Mouse (Mus musculus): ENCODE measurements at regions not wholly inside any gene's neighbourhood (a gene's known extent, or its start where the extent isn't known, plus 50 kb on each side); places are given as distances from the start of the nearest gene placed in this dataset.

GRCm38 (mm10) chr2:149666412-149666811, 162.6 kb upstream of the Syndig1 start:
- H3K4me2 ChIP-seq (ENCODE audit: low read depth, severe bottlenecking): no peak overlapping the region
- no peak overlapping the region for H3K9ac ChIP-seq (ENCODE audit: low read length)
- ATAC-seq (ENCODE audit: insufficient number of reproducible peaks, low FRiP score, low TSS enrichment, low read depth): no peak
- no peak for DNase-seq (ENCODE audit: low spot score)
- H3K4me3 ChIP-seq (ENCODE audit: low read depth, low read length): no peak overlapping the region
- no peaks in the 10 kb centered on the region for H3K27me3 ChIP-seq (ENCODE audit: control insufficient read depth, insufficient read depth, low read length)
- H3K9me3 ChIP-seq (ENCODE audit: control insufficient read depth, low read length): no peaks in the 10 kb centered on the region
- H3K27ac ChIP-seq (replicated peaks; ENCODE audit: low read depth, low read length): no peak overlapping the region
- whole genome bisulfite sequencing: 71% methylated on average over 3 of the region's 3 CpGs
- no peaks in the 10 kb centered on the region for H3K36me3 ChIP-seq (ENCODE audit: control insufficient read depth, insufficient read depth, low read length)
- H3K4me1 ChIP-seq (ENCODE audit: control insufficient read depth, insufficient read depth, low read length): no peaks in the 10 kb centered on the region

GRCm38 (mm10) chr2:149671870-149672269, 157.1 kb upstream of the Syndig1 start:
- no peak overlapping the region for H3K4me3 ChIP-seq (ENCODE audit: low read depth, low read length)
- H3K27me3 ChIP-seq (ENCODE audit: control insufficient read depth, insufficient read depth, low read length): no peaks in the 10 kb centered on the region
- H3K9me3 ChIP-seq (ENCODE audit: control insufficient read depth, low read length): no peaks in the 10 kb centered on the region
- H3K36me3 ChIP-seq (ENCODE audit: control insufficient read depth, insufficient read depth, low read length): no peaks in the 10 kb centered on the region
- DNase-seq (ENCODE audit: low spot score) (no peak), ATAC-seq (ENCODE audit: insufficient number of reproducible peaks, low FRiP score, low TSS enrichment, low read depth) (no peak)
- WGBS: 66% methylated on average over 1 of the region's 1 CpGs
- no peak overlapping the region for H3K9ac ChIP-seq (ENCODE audit: low read length)
- H3K27ac ChIP-seq (replicated peaks; ENCODE audit: low read depth, low read length): no peak overlapping the region
- no peak overlapping the region for H3K4me2 ChIP-seq (ENCODE audit: low read depth, severe bottlenecking)
- H3K4me1 ChIP-seq (ENCODE audit: control insufficient read depth, insufficient read depth, low read length): no peaks in the 10 kb centered on the region

GRCm38 (mm10) chr2:149679822-149680459, 149.1 kb upstream of the Syndig1 start:
- Histone ChIP-seq H3K27ac (replicated peaks; ENCODE audit: low read depth, low read length) (no peak overlapping the region), H3K4me1 (ENCODE audit: control insufficient read depth, insufficient read depth, low read length) (no peaks in the 10 kb centered on the region), H3K27me3 (ENCODE audit: control insufficient read depth, insufficient read depth, low read length) (no peaks in the 10 kb centered on the region), H3K4me2 (ENCODE audit: low read depth, severe bottlenecking) (no peak overlapping the region), H3K4me3 (ENCODE audit: low read depth, low read length) (no peak overlapping the region), H3K9me3 (ENCODE audit: control insufficient read depth, low read length) (no peaks in the 10 kb centered on the region), H3K36me3 (ENCODE audit: control insufficient read depth, insufficient read depth, low read length) (no peaks in the 10 kb centered on the region), H3K9ac (ENCODE audit: low read length) (no peak overlapping the region)
- DNase-seq (ENCODE audit: low spot score): no peak
- 83% methylated on average over 2 of the region's 2 CpGs for WGBS
- ATAC-seq (ENCODE audit: insufficient number of reproducible peaks, low FRiP score, low TSS enrichment, low read depth): no peak

- H3K36me3 ChIP-seq (ENCODE audit: control insufficient read depth, insufficient read depth, low read length): no peaks in the 10 kb centered on the region
- no peaks in the 10 kb centered on the region for H3K27me3 ChIP-seq (ENCODE audit: control insufficient read depth, insufficient read depth, low read length)
- ATAC-seq (ENCODE audit: insufficient number of reproducible peaks, low FRiP score, low TSS enrichment, low read depth): no peak
- DNase-seq (ENCODE audit: low spot score): no peak
- no peak overlapping the region for H3K9ac ChIP-seq (ENCODE audit: low read length)
- no peak overlapping the region for H3K4me2 ChIP-seq (ENCODE audit: low read depth, severe bottlenecking)
- H3K4me1 ChIP-seq (ENCODE audit: control insufficient read depth, insufficient read depth, low read length): no peaks in the 10 kb centered on the region
- H3K9me3 ChIP-seq (ENCODE audit: control insufficient read depth, low read length): no peaks in the 10 kb centered on the region
- WGBS: 83% methylated on average over 3 of the region's 3 CpGs
- H3K27ac ChIP-seq (replicated peaks; ENCODE audit: low read depth, low read length): no peak overlapping the region
- no peak overlapping the region for H3K4me3 ChIP-seq (ENCODE audit: low read depth, low read length)
Measured at GRCm38 (mm10) chr2:149722342-149722741, 106.7 kb upstream of the Syndig1 start.

- DNase-seq (ENCODE audit: low spot score): no peak
- Histone ChIP-seq H3K27ac (replicated peaks; ENCODE audit: low read depth, low read length) (no peak overlapping the region), H3K36me3 (ENCODE audit: control insufficient read depth, insufficient read depth, low read length) (no peaks in the 10 kb centered on the region), H3K4me2 (ENCODE audit: low read depth, severe bottlenecking) (no peak overlapping the region), H3K27me3 (ENCODE audit: control insufficient read depth, insufficient read depth, low read length) (no peaks in the 10 kb centered on the region), H3K4me1 (ENCODE audit: control insufficient read depth, insufficient read depth, low read length) (no peaks in the 10 kb centered on the region), H3K9me3 (ENCODE audit: control insufficient read depth, low read length) (no peaks in the 10 kb centered on the region), H3K9ac (ENCODE audit: low read length) (no peak overlapping the region), H3K4me3 (ENCODE audit: low read depth, low read length) (no peak overlapping the region)
- ATAC-seq (ENCODE audit: insufficient number of reproducible peaks, low FRiP score, low TSS enrichment, low read depth): peak; percentile 40; the same call in 1 of the 2 replicates
- WGBS: 21% methylated on average over 7 of the region's 7 CpGs
Measured at GRCm38 (mm10) chr2:149724279-149724678, 104.7 kb upstream of the Syndig1 start.

GRCm38 (mm10) chr2:149725932-149726331, 103.1 kb upstream of the Syndig1 start:
- Histone ChIP-seq H3K36me3 (ENCODE audit: control insufficient read depth, insufficient read depth, low read length) (no peaks in the 10 kb centered on the region), H3K4me3 (ENCODE audit: low read depth, low read length) (no peak overlapping the region), H3K9ac (ENCODE audit: low read length) (no peak overlapping the region), H3K4me2 (ENCODE audit: low read depth, severe bottlenecking) (no peak overlapping the region), H3K9me3 (ENCODE audit: control insufficient read depth, low read length) (no peaks in the 10 kb centered on the region), H3K27me3 (ENCODE audit: control insufficient read depth, insufficient read depth, low read length) (no peaks in the 10 kb centered on the region), H3K27ac (replicated peaks; ENCODE audit: low read depth, low read length) (no peak overlapping the region), H3K4me1 (ENCODE audit: control insufficient read depth, insufficient read depth, low read length) (no peaks in the 10 kb centered on the region)
- 86% methylated on average over 3 of the region's 3 CpGs for WGBS
- ATAC-seq (ENCODE audit: insufficient number of reproducible peaks, low FRiP score, low TSS enrichment, low read depth): no peak
- DNase-seq (ENCODE audit: low spot score): peak; percentile 16

GRCm38 (mm10) chr2:149737837-149738236, 91.2 kb upstream of the Syndig1 start:
- 81% methylated on average over 2 of the region's 2 CpGs for WGBS
- H3K9ac ChIP-seq (ENCODE audit: low read length): no peak overlapping the region
- H3K4me2 ChIP-seq (ENCODE audit: low read depth, severe bottlenecking): no peak overlapping the region
- DNase-seq (ENCODE audit: low spot score): no peak
- no peaks in the 10 kb centered on the region for H3K27me3 ChIP-seq (ENCODE audit: control insufficient read depth, insufficient read depth, low read length)
- no peaks in the 10 kb centered on the region for H3K9me3 ChIP-seq (ENCODE audit: control insufficient read depth, low read length)
- no peaks in the 10 kb centered on the region for H3K4me1 ChIP-seq (ENCODE audit: control insufficient read depth, insufficient read depth, low read length)
- H3K27ac ChIP-seq (replicated peaks; ENCODE audit: low read depth, low read length): no peak overlapping the region
- H3K36me3 ChIP-seq (ENCODE audit: control insufficient read depth, insufficient read depth, low read length): no peaks in the 10 kb centered on the region
- no peak overlapping the region for H3K4me3 ChIP-seq (ENCODE audit: low read depth, low read length)
- ATAC-seq (ENCODE audit: insufficient number of reproducible peaks, low FRiP score, low TSS enrichment, low read depth): no peak

- no peak for ATAC-seq (ENCODE audit: insufficient number of reproducible peaks, low FRiP score, low TSS enrichment, low read depth)
- WGBS: 84% methylated on average over 2 of the region's 2 CpGs
Measured at GRCm38 (mm10) chr2:149739886-149740285, 89.1 kb upstream of the Syndig1 start.

GRCm38 (mm10) chr2:149742661-149743060, 86.3 kb upstream of the Syndig1 start:
- Histone ChIP-seq H3K4me1 (ENCODE audit: control insufficient read depth, insufficient read depth, low read length) (no peaks in the 10 kb centered on the region), H3K4me3 (ENCODE audit: low read depth, low read length) (no peak overlapping the region), H3K36me3 (ENCODE audit: control insufficient read depth, insufficient read depth, low read length) (no peaks in the 10 kb centered on the region), H3K9me3 (ENCODE audit: control insufficient read depth, low read length) (no peaks in the 10 kb centered on the region), H3K9ac (ENCODE audit: low read length) (no peak overlapping the region), H3K4me2 (ENCODE audit: low read depth, severe bottlenecking) (no peak overlapping the region), H3K27me3 (ENCODE audit: control insufficient read depth, insufficient read depth, low read length) (no peaks in the 10 kb centered on the region), H3K27ac (replicated peaks; ENCODE audit: low read depth, low read length) (no peak overlapping the region)
- DNase-seq (ENCODE audit: low spot score) (no peak), ATAC-seq (ENCODE audit: insufficient number of reproducible peaks, low FRiP score, low TSS enrichment, low read depth) (no peak)
- 75% methylated on average over 2 of the region's 2 CpGs for WGBS

More at GRCm38 (mm10) chr2:149739886-149740285, 89.1 kb upstream of the Syndig1 start:
- no peak overlapping the region for H3K27ac ChIP-seq (replicated peaks; ENCODE audit: low read depth, low read length)
- no peaks in the 10 kb centered on the region for H3K4me1 ChIP-seq (ENCODE audit: control insufficient read depth, insufficient read depth, low read length)
- no peak overlapping the region for H3K9ac ChIP-seq (ENCODE audit: low read length)
- no peaks in the 10 kb centered on the region for H3K36me3 ChIP-seq (ENCODE audit: control insufficient read depth, insufficient read depth, low read length)
- no peaks in the 10 kb centered on the region for H3K27me3 ChIP-seq (ENCODE audit: control insufficient read depth, insufficient read depth, low read length)
- no peak overlapping the region for H3K4me3 ChIP-seq (ENCODE audit: low read depth, low read length)
- DNase-seq (ENCODE audit: low spot score): no peak
- no peak overlapping the region for H3K4me2 ChIP-seq (ENCODE audit: low read depth, severe bottlenecking)
- no peaks in the 10 kb centered on the region for H3K9me3 ChIP-seq (ENCODE audit: control insufficient read depth, low read length)
